Mouse (Mus musculus): ENCODE results near the gene Rpl10a. TPM values are rescaled to one million over a fixed set of nuclear protein-coding genes. Genes with fewer than 3 reads are reported as not detected.
A peak's percentile ranks its signal among the peaks of the same experiment; 100 is the strongest.

Gene Rpl10a
- total and polyA plus RNA-seq, 3 experiments, result 2,044 to 2,803 TPM; not detected in 1

- H3K27ac ChIP-seq (ENCODE audit: control insufficient read depth, low read depth, low read length), result no peak overlapping the region
- peaks cover 24% of the 10 kb centered on the region for H3K79me2 ChIP-seq (ENCODE audit: control insufficient read depth, insufficient read depth, low read length, poor library complexity)
Measured at GRCm38 (mm10) chr17:28326951-28327350, 1.3 kb upstream of the Rpl10a start.

GRCm38 (mm10) chr17:28327673-28328325, 472 bp upstream of the Rpl10a start:
- peaks cover 24% of the 10 kb centered on the region for H3K79me2 ChIP-seq (ENCODE audit: control insufficient read depth, insufficient read depth, low read length, poor library complexity)
- H3K9ac ChIP-seq (ENCODE audit: control insufficient read depth, low read depth, low read length, poor library complexity, severe bottlenecking), result peak overlapping the region; percentile 94
- peaks cover 5 to 7% of the 10 kb centered on the region in 2 experiments for H3K36me3 ChIP-seq (ENCODE audit: control insufficient read depth in 1 of 2, insufficient read depth in 2 of 2, low read length in 2 of 2)
- H3K9me3 ChIP-seq (replicated peaks; ENCODE audit: insufficient read depth, low read length), result no peaks in the 10 kb centered on the region
- TF ChIP-seq SIN3A (IDR thresholded peaks at IDR 0.05; ENCODE audit: low read length), result no peak
- no peak for TF ChIP-seq MAFK (IDR thresholded peaks at IDR 0.05; ENCODE audit: borderline replicate concordance, low read depth, low read length)
- 0 out of 2 replicates have a peak, but pooled peaks have one; percentile 26 for TF ChIP-seq CHD1 (IDR thresholded peaks at IDR 0.05; ENCODE audit: low read depth, low read length)
- TF ChIP-seq USF1 (IDR thresholded peaks at IDR 0.05; ENCODE audit: low read depth, low read length), result 0 out of 2 replicates have a peak, but pooled peaks have one; percentile 15
- TF ChIP-seq E2F4 (IDR thresholded peaks at IDR 0.05; ENCODE audit: borderline replicate concordance, low read depth, low read length), result no peak
- no peak for TF ChIP-seq MEF2A (IDR thresholded peaks at IDR 0.05; ENCODE audit: extremely low read depth, insufficient replicate concordance, low read depth, low read length, poor library complexity, severe bottlenecking)
- TF ChIP-seq UBTF (IDR thresholded peaks at IDR 0.05; ENCODE audit: borderline replicate concordance, insufficient read depth, low read depth, low read length), result no peak
- TF ChIP-seq ZC3H11A (IDR thresholded peaks at IDR 0.05; ENCODE audit: low read depth, low read length), result no peak
- no peak for TF ChIP-seq JUND (IDR thresholded peaks at IDR 0.05; ENCODE audit: low read depth, low read length)
- no peak for TF ChIP-seq ETS1 (IDR thresholded peaks at IDR 0.05; ENCODE audit: low read depth, low read length)
- no peak for TF ChIP-seq RCOR1 (IDR thresholded peaks at IDR 0.05; ENCODE audit: low read depth, low read length)
- TF ChIP-seq NRF1 (IDR thresholded peaks at IDR 0.05; ENCODE audit: insufficient read depth, low read depth, low read length, poor library complexity, severe bottlenecking), result no peak
- peak overlapping the region; percentile 59 for H3K27ac ChIP-seq (ENCODE audit: control insufficient read depth, low read depth, low read length)
- peak; percentile 40 for DNase-seq (ENCODE audit: low read depth, low spot score)
- peaks cover 0 to 8% of the 10 kb centered on the region in 2 experiments; a peak in 1 of 4 replicates for H3K4me1 ChIP-seq (ENCODE audit: control insufficient read depth in 1 of 2, insufficient read depth in 2 of 2, low read length in 2 of 2)
- peak overlapping the region; percentile 36 to 66 for H3K4me3 ChIP-seq (ENCODE audit: control insufficient read depth in 1 of 2, insufficient read depth in 1 of 2, low read depth in 2 of 2, low read length in 2 of 2)
- H3K27me3 ChIP-seq (ENCODE audit: control insufficient read depth in 1 of 2, insufficient read depth in 2 of 2, low read length in 2 of 2), result no peaks in the 10 kb centered on the region

More at GRCm38 (mm10) chr17:28326951-28327350, 1.3 kb upstream of the Rpl10a start:
- Histone ChIP-seq H3K4me1 (ENCODE audit: control insufficient read depth in 1 of 2, insufficient read depth in 2 of 2, low read length in 2 of 2) (peaks cover 0 to 8% of the 10 kb centered on the region in 2 experiments; a peak in 1 of 4 replicates), H3K4me3 (ENCODE audit: control insufficient read depth in 1 of 2, insufficient read depth in 1 of 2, low read depth in 2 of 2, low read length in 2 of 2) (no peak overlapping the region), H3K9ac (ENCODE audit: control insufficient read depth, low read depth, low read length, poor library complexity, severe bottlenecking) (no peak overlapping the region), H3K36me3 (ENCODE audit: control insufficient read depth in 1 of 2, insufficient read depth in 2 of 2, low read length in 2 of 2) (peaks cover 5 to 7% of the 10 kb centered on the region in 2 experiments), H3K27me3 (ENCODE audit: control insufficient read depth in 1 of 2, insufficient read depth in 2 of 2, low read length in 2 of 2) (no peaks in the 10 kb centered on the region), H3K9me3 (replicated peaks; ENCODE audit: insufficient read depth, low read length) (no peaks in the 10 kb centered on the region)
- DNase-seq (ENCODE audit: low read depth, low spot score), result no peak
- no peak for TF ChIP-seq MXI1 (IDR thresholded peaks at IDR 0.05; ENCODE audit: low read depth, low read length)
- no peak for TF ChIP-seq MAZ (IDR thresholded peaks at IDR 0.05; ENCODE audit: low read depth, low read length)
- no peak for TF ChIP-seq POLR2AphosphoS5 (IDR thresholded peaks at IDR 0.05; ENCODE audit: borderline replicate concordance, low read depth, low read length)
- TF ChIP-seq GATA1 (IDR thresholded peaks at IDR 0.05; ENCODE audit: low read depth, low read length), result no peak
- TF ChIP-seq ZKSCAN1 (IDR thresholded peaks at IDR 0.05; ENCODE audit: low read depth, low read length), result no peak
- no peak for TF ChIP-seq ZNF384 (IDR thresholded peaks at IDR 0.05; ENCODE audit: low read depth, low read length)
- no peak for TF ChIP-seq GABPA (IDR thresholded peaks at IDR 0.05; ENCODE audit: low read depth, low read length)
- no peak for TF ChIP-seq KAT2A (conservative IDR thresholded peaks at IDR 0.05; ENCODE audit: low read depth, low read length)
- TF ChIP-seq NRF1 (IDR thresholded peaks at IDR 0.05; ENCODE audit: insufficient read depth, low read depth, low read length, poor library complexity, severe bottlenecking), result no peak
